Mouse (Mus musculus): ENCODE measurements around the gene Thy1.

GRCm38 (mm10) chr9:44043708-44044425 is 683 bp downstream of the Thy1 start:
- no peak for TF ChIP-seq CTCF (IDR thresholded peaks at IDR 0.05; ENCODE audit: control insufficient read depth, insufficient read depth, insufficient read length)
- no peak for TF ChIP-seq CEBPB (IDR thresholded peaks at IDR 0.05; ENCODE audit: low read depth)
- no peak for TF ChIP-seq MYOG (IDR thresholded peaks at IDR 0.05; ENCODE audit: control insufficient read depth, extremely low read depth, insufficient read length)
